Mouse (Mus musculus) left cerebral cortex, adult 9 months (tissue): ENCODE results near the gene Susd4.

Experiments
- DNase-seq, 2 experiments: peaks; one replicate each; pipeline ENCODE4 v3.0.0; 2022; ENCODE audit warnings: low spot score in 2 of 2

The Susd4 gene

DNA sequence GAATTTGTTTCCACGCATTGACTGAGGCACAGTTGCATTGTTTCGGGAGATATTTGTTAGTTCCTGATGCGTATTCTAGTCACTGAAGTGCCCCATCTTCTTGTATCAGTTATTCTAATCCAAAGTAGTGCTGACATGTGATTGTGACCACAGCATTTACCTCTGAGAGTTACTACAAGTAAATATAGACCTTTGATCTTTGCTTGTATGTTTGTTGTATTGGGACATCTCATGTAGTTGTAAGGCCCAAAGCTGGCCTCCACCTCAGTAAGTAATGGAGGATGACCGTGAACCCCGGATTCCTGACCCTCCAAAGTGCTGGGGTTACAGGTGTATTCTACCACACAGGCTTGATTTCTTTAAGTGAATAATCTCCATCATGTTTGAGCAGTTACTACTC lies 152.5 kb downstream of the Susd4 start:
- DNase-seq: no peak

GRCm38 (mm10) chr1:182918718-182919346 lies 155.2 kb downstream of the Susd4 start:
- DNase-seq: no peak

- DNase-seq: no peak
These were observed 159.2 kb downstream of the Susd4 start for GRCm38 (mm10) chr1:182922824-182923223.

DNA sequence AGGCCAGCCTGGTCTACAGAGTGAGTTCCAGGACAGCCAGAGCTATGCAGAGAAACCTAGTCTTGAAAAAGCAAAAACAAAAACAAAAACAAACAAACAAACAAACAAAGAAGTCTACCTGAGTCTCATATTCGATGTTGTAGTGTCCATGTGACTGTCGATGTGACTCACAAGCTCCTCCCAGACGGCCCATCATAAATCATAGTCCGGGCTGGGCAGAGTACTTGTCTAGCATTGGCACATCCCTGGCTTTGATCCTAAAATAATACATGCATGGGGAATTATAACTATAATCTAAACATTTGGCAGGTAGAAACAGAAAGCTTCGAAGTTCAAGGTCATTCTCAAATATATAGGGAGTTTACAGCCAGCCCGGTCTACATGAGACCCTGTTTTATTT lies 162.8 kb downstream of the Susd4 start:
- DNase-seq: no peak

GRCm38 (mm10) chr1:182927878-182928851 lies 164.5 kb downstream of the Susd4 start:
- DNase-seq: no peak

DNA sequence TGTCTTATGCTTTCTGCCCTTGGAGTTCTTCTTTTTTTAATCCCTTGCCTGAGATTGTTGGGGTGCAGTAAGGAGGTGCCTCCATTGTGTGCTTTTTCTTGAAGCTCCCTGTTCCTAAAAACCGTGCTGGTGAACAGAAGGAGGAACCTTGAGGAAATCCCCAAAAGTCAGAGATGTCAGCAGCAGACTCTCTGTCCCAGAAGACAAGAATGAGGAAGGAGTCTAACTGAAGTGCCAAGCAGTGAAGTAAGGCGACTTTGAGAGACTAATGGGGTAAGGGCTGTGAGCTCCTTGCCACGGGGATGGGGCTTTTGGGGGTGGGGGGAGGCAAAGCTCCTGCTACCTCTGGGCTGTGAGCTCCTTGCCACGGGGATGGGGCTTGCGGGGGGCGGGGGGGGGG lies 171.8 kb downstream of the Susd4 start:
- no peak for DNase-seq

DNA sequence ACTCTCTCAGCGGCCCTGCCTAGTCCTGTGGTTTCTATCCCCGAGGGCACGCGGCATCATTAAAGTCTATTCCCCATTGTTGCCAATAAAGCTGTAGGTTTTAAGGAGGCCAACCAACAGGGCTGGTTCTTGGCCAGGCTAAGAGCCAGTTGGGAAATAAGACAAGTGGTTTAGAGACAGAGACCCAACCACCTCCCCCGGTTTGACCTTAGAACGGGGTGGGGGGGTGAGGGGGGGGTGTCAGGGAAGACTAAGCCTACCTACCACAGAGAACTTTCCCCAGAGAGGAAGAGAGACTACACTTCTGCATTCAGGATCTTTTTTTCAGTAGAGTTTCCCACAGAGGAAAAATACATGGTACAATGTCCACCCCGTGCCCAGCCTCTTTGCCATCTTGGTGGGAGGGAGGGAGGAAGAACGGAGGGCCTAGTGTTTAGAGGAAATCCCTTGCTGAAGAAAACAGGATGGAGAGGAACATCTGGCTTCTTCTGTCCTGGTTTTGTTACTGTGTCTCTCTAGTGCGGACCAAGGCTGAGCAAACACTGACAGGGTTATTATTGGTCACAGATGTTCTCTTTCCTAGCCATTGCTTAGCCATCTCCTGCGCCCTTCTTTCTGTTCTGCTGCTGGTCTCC lies 173.9 kb downstream of the Susd4 start:
- DNase-seq: no peak

DNA sequence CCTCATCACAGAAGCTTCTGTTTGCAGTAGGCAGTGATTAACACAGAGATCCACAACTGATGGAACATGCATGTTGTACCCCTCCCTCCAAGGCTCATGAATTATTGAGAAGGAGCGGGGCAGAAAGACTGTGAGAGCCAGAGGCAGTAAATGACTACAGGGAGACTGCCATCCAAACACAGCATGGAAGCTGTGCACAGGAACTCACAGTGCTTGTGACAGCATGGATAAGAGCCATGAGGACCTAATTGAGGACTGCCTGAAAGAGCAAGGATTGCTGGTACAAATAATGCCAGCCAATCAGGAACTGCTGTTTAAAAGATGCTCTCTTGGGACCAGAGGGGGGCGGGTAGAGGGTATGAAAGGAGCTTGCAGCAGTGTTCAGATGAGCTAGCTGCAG lies 178.3 kb downstream of the Susd4 start:
- DNase-seq: no peak

DNA sequence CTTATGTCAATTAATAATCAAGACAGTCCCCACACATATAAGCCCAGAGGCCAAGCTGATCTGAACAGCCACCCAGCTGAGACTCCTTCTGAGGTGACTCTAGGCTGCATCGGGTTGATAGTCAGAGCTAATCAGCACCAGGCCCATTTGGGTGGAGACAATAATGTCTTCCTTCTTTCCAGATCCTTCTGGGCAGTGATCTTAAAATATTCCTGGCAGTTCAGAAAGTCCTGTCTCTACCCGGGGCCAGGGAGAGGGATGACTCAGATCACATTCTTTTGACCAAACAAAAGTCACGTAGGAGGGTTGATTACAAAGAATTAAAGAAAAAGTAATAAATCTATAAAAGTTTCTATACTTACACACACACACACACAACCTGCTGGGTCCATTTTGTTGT lies 180.3 kb downstream of the Susd4 start:
- no peak for DNase-seq

- DNase-seq: no peak
These were observed 181.0 kb downstream of the Susd4 start for GRCm38 (mm10) chr1:182944638-182945037.

DNA sequence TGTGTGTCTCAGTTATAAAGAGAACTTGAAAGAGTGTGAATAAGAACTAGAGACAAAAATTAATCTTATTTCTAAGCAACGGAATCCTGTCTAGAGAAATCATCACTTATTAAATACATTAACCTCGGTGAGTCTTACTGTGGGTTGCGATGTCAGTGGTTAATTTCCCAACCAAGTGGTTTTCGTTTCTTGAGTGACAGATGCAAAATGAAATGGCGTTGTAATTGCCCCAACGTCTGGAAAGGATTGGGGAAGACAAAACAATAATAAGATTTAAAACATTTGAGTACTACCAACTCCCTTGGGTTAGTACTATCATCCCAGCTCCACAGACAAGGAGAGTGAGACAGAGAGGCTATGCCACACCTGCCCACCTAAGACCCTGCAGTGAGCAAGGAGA lies 181.9 kb downstream of the Susd4 start:
- DNase-seq: no peak
